15 mouse cellular contexts compared by ENCODE assay signal in the genomic region with DNA sequence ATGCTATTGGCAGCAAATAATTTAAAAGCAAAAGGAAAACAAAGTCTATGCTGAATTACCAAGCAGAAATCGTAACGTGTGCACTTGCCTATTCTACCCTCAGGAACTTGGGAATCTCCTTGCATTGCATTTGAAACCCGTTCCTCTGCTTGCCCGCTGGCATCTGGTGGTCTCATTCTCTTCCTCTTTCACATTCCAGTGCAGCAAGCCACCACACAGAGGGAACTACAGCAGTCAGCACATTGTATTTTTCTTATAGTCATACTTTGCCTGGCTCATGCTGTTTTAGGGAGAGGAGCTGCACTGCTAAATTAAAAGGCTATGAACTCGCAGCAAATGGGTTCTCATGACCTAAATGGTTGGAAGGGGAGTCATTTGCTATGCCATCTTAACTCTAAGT.
"Had no signal": no experiment of that assay in that cellular context is flagged by ENCODE, and none has a peak within 500 bp of the region (broad histone marks: within the 10 kb centered on the region; RNA-seq: fewer than 3 reads in every experiment).

No protein-coding gene starts in this region.

- H3K4me2 ChIP-seq: limb, embryonic 13.5 days; midbrain, embryonic 11.5 days; stomach, embryonic 15.5 days had no signal

- DNase-seq: kidney, adult 11 months; kidney, adult 9 months; kidney, postnatal 36 days; left cerebral cortex, postnatal 4 days; lung, adult 18-20 months; right cerebral cortex, postnatal 14 days; thymus, adult 2 months; thymus, postnatal 25 days had no signal

- H3K27ac ChIP-seq: kidney, postnatal 0 days; limb, embryonic 13.5 days; liver, embryonic 14.5 days; stomach, embryonic 15.5 days had no signal

- H3K4me3 ChIP-seq: limb, embryonic 13.5 days; megakaryocyte, embryonic 14.5 days; stomach, embryonic 15.5 days had no signal

- H3K9ac ChIP-seq: limb, embryonic 13.5 days; liver, embryonic 14.5 days; stomach, embryonic 15.5 days had no signal

- H3K9me3 ChIP-seq: limb, embryonic 13.5 days; megakaryocyte, embryonic 14.5 days; stomach, embryonic 15.5 days had no signal

- H3K27me3 ChIP-seq: limb, embryonic 13.5 days; megakaryocyte, embryonic 14.5 days; stomach, embryonic 15.5 days had no signal

- H3K36me3 ChIP-seq: limb, embryonic 13.5 days; stomach, embryonic 15.5 days had no signal

- ATAC-seq: midbrain, embryonic 16.5 days had no signal

- H3K4me1 ChIP-seq: limb, embryonic 13.5 days; megakaryocyte, embryonic 14.5 days; stomach, embryonic 15.5 days had no signal
